Mouse (Mus musculus) CH12.LX (cell line): ENCODE data around the gene 4930523C07Rik. TPM values are rescaled to one million over a fixed set of nuclear protein-coding genes. Genes with fewer than 3 reads are reported as not detected.

Experiments used
- DNase-seq: peaks from one replicate; pipeline ENCODE4 v3.0.0-alpha.2; 2013; ENCODE audit errors: extremely low read depth
- H3K27ac ChIP-seq: 2 replicates; pipeline ENCODE4 v1.5.1; 2012; ENCODE audit warnings: low read depth, mild to moderate bottlenecking, control low read depth, moderate library complexity; ENCODE audit not compliant: insufficient read depth
- H3K27me3 ChIP-seq: replicated peaks from 2 replicates; pipeline ENCODE3; 2012; ENCODE audit warnings: inconsistent platforms
- H3K36me3 ChIP-seq, 2 experiments: replicated peaks in 1 of 2; 2 replicates each; pipeline versions ENCODE3 to v1.6.1; 2012; ENCODE audit warnings: inconsistent platforms in 1 of 2, low read length in 1 of 2, mild to moderate bottlenecking in 1 of 2, mixed read lengths in 1 of 2, moderate library complexity in 1 of 2; ENCODE audit not compliant: control insufficient read depth in 1 of 2, insufficient read depth in 1 of 2
- H3K4me1 ChIP-seq, 2 experiments: 2 replicates each; pipeline ENCODE4 v1.6.1; 2012; ENCODE audit warnings: inconsistent platforms in 1 of 2, moderate library complexity in 1 of 2; ENCODE audit not compliant: insufficient read depth in 2 of 2, control insufficient read depth in 1 of 2
- H3K4me2 ChIP-seq: 2 replicates; pipeline ENCODE4 v1.6.1; 2012; ENCODE audit warnings: low read depth, mild to moderate bottlenecking, control low read depth; ENCODE audit not compliant: poor library complexity, insufficient read depth, severe bottlenecking
- H3K4me3 ChIP-seq, 3 experiments: fragments of 150-350 bp in 1 of 3; sonication (generic) in 1 of 3; replicated peaks in 1 of 3; 2 replicates each; pipeline versions ENCODE3 to v1.5.1; 2011 to 2012; ENCODE audit warnings: low read depth in 2 of 3, low read length in 2 of 3, mild to moderate bottlenecking in 2 of 3, moderate library complexity in 2 of 3, control low read depth in 1 of 3, improper control_type of control experiment in 1 of 3, inconsistent platforms in 1 of 3, mixed read lengths in 1 of 3; ENCODE audit not compliant: poor library complexity in 1 of 3
- H3K79me2 ChIP-seq: replicated peaks from 2 replicates; pipeline ENCODE4 v1.6.1; 2012; ENCODE audit warnings: mild to moderate bottlenecking, moderate library complexity; ENCODE audit not compliant: control insufficient read depth, poor library complexity, insufficient read depth, severe bottlenecking; ENCODE audit errors: extremely low read depth
- H3K9ac ChIP-seq: 2 replicates; pipeline ENCODE4 v1.6.1; 2012; ENCODE audit warnings: low read depth, mild to moderate bottlenecking, control low read depth, moderate library complexity; ENCODE audit not compliant: insufficient read depth
- H3K9me3 ChIP-seq: replicated peaks from 2 replicates; pipeline ENCODE3; 2012; ENCODE audit warnings: low read length, inconsistent platforms, mixed read lengths
- BHLHE40 ChIP-seq: IDR thresholded peaks from 2 replicates; pipeline ENCODE4 v1.6.1; 2011; ENCODE audit warnings: mild to moderate bottlenecking, low read depth, low read length, improper control_type of control experiment
- CHD1 ChIP-seq: IDR thresholded peaks from 2 replicates; pipeline ENCODE4 v1.6.1; 2012; ENCODE audit warnings: low read depth, low read length, improper control_type of control experiment, inconsistent platforms
- CTCF ChIP-seq, 2 experiments: IDR thresholded peaks in 1 of 2; conservative IDR thresholded peaks in 1 of 2; 2 replicates each; pipeline ENCODE4 v1.5.1; 2011 to 2012; ENCODE audit warnings: low read depth in 2 of 2, low read length in 2 of 2, improper control_type of control experiment in 1 of 2, inconsistent platforms in 1 of 2, mild to moderate bottlenecking in 1 of 2, moderate library complexity in 1 of 2
- E2F4 ChIP-seq: IDR thresholded peaks from 2 replicates; pipeline ENCODE4 v1.6.1; 2011; ENCODE audit warnings: low read depth, low read length, improper control_type of control experiment; ENCODE audit not compliant: insufficient replicate concordance
- ETS1 ChIP-seq: conservative IDR thresholded peaks from 2 replicates; pipeline ENCODE4 v1.6.1; 2012; ENCODE audit warnings: low read depth, mild to moderate bottlenecking, inconsistent platforms, low read length, improper control_type of control experiment, moderate library complexity
- GABPA ChIP-seq: IDR thresholded peaks from 2 replicates; pipeline ENCODE4 v1.6.1; 2012; ENCODE audit warnings: low read depth, low read length, improper control_type of control experiment, inconsistent platforms; ENCODE audit not compliant: insufficient replicate concordance
- HCFC1 ChIP-seq: IDR thresholded peaks from 2 replicates; pipeline ENCODE4 v1.6.1; 2012; ENCODE audit warnings: low read depth, mild to moderate bottlenecking, inconsistent platforms, low read length, improper control_type of control experiment
- KAT2A ChIP-seq: IDR thresholded peaks from 2 replicates; pipeline ENCODE4 v1.6.1; 2012; ENCODE audit warnings: low read length, improper control_type of control experiment, inconsistent platforms; ENCODE audit not compliant: insufficient replicate concordance
- MAFK ChIP-seq: IDR thresholded peaks from 2 replicates; pipeline ENCODE4 v1.6.1; 2011; ENCODE audit warnings: low read length, improper control_type of control experiment; ENCODE audit not compliant: insufficient replicate concordance
- MAX ChIP-seq: IDR thresholded peaks from 2 replicates; pipeline ENCODE4 v1.6.1; 2011; ENCODE audit warnings: low read length, improper control_type of control experiment
- MEF2A ChIP-seq: IDR thresholded peaks from 2 replicates; pipeline ENCODE4 v1.6.1; 2014; ENCODE audit warnings: low read depth, mild to moderate bottlenecking, inconsistent platforms, low read length, improper control_type of control experiment, borderline replicate concordance
- MXI1 ChIP-seq: IDR thresholded peaks from 2 replicates; pipeline ENCODE4 v1.6.1; 2011; ENCODE audit warnings: mild to moderate bottlenecking, low read depth, low read length, improper control_type of control experiment
- NELFE ChIP-seq: IDR thresholded peaks from 2 replicates; pipeline ENCODE4 v1.6.1; 2011; ENCODE audit warnings: low read depth, low read length, improper control_type of control experiment
- NRF1 ChIP-seq: IDR thresholded peaks from 2 replicates; pipeline ENCODE4 v1.6.1; 2014; ENCODE audit warnings: low read depth, mild to moderate bottlenecking, inconsistent platforms, low read length, improper control_type of control experiment, moderate library complexity
- PAX5 ChIP-seq: IDR thresholded peaks from 2 replicates; pipeline ENCODE4 v1.6.1; 2012; ENCODE audit warnings: low read length, inconsistent platforms, mixed read lengths
- POLR2AphosphoS2 ChIP-seq: IDR thresholded peaks from 2 replicates; pipeline ENCODE4 v1.6.1; 2011; ENCODE audit warnings: low read depth, low read length, improper control_type of control experiment
- RAD21 ChIP-seq: IDR thresholded peaks from 2 replicates; pipeline ENCODE4 v1.6.1; 2011; ENCODE audit warnings: low read depth, mild to moderate bottlenecking, low read length, improper control_type of control experiment, moderate library complexity
- RCOR1 ChIP-seq: conservative IDR thresholded peaks from 2 replicates; pipeline ENCODE4 v1.6.1; 2012; ENCODE audit warnings: low read depth, mild to moderate bottlenecking, inconsistent platforms, low read length, improper control_type of control experiment
- SMC3 ChIP-seq: IDR thresholded peaks from 2 replicates; pipeline ENCODE4 v1.6.1; 2011; ENCODE audit warnings: low read depth, low read length, improper control_type of control experiment
- TCF12 ChIP-seq: IDR thresholded peaks from 2 replicates; pipeline ENCODE4 v1.6.1; 2014; ENCODE audit warnings: low read depth, mild to moderate bottlenecking, inconsistent platforms, low read length, improper control_type of control experiment
- ZC3H11A ChIP-seq: IDR thresholded peaks from 2 replicates; pipeline ENCODE4 v1.6.1; 2012; ENCODE audit warnings: low read depth, mild to moderate bottlenecking, inconsistent platforms, low read length, improper control_type of control experiment
- ZKSCAN1 ChIP-seq: IDR thresholded peaks from 2 replicates; pipeline ENCODE4 v1.6.1; 2012; ENCODE audit warnings: low read depth, inconsistent platforms, low read length, improper control_type of control experiment, borderline replicate concordance
- dilution Hi-C: fragments of 300-500 bp; cut with MboI; formaldehyde crosslinking; loops from 2 replicates; pipeline ENCODE4 v1.14.3; 2020; ENCODE audit warnings: low sequenced_read_pairs; ENCODE audit not compliant: extremely low pct_unique_long_range_greater_than_20kb, extremely low pct_ligation_motif_present
- in situ Hi-C: fragments of 300-500 bp; cut with MboI; formaldehyde crosslinking; loops from 3 replicates; pipeline ENCODE4 v1.14.3; 2019; ENCODE audit warnings: low sequenced_read_pairs, low pct_ligation_motif_present, low pct_unique_long_range_greater_than_20kb, mixed read lengths
- polyA plus RNA-seq: library from polyadenylated mRNA; unstranded; fragments of >175 nt; gene quantifications from 2 replicates; pipeline ENCODE4 v1.2.1, GENCODE M21; 2012; ENCODE audit warnings: low read depth; ENCODE audit not compliant: insufficient read length
- total RNA-seq, 2 experiments: library from RNA; depleted of rRNA; stranded (reverse); fragments of 300-350 nt in 1 of 2; fragments of >200 nt in 1 of 2; gene quantifications; 2 replicates each; pipeline ENCODE4 v1.2.3; 2012 to 2014

Gene 4930523C07Rik
- total and polyA plus RNA-seq, 3 experiments = 13.1 to 28.2 (median 18.0) TPM

- Histone ChIP-seq H3K27me3 (no peaks in the 10 kb centered on the region), H3K4me3 (no peak overlapping the region), H3K9me3 (peaks cover 3% of the 10 kb centered on the region), H3K27ac (no peak overlapping the region), H3K79me2 (no peaks in the 10 kb centered on the region), H3K4me1 (peaks cover 14 to 28% of the 10 kb centered on the region in 2 experiments), H3K4me2 (no peak overlapping the region), H3K36me3 (peaks cover 5 to 36% of the 10 kb centered on the region in 2 experiments), H3K9ac (no peak overlapping the region)
- dilution Hi-C loops = no loop called here
- in situ Hi-C loops = loop anchor here (10.0 to 25.0 kb wide), 2 partner anchors 147 to 674 kb away; no protein-coding TSS in a partner anchor
- no peak for DNase-seq
- TF ChIP-seq MXI1 = no peak
- no peak for TF ChIP-seq RCOR1
- TF ChIP-seq PAX5 = no peak
- no peak for TF ChIP-seq HCFC1
- TF ChIP-seq E2F4 = no peak
- no peak for TF ChIP-seq NELFE
- no peak for TF ChIP-seq NRF1
- no peak for TF ChIP-seq MAX
- no peak for TF ChIP-seq BHLHE40
- TF ChIP-seq GABPA = no peak
- no peak for TF ChIP-seq KAT2A
- no peak for TF ChIP-seq ZKSCAN1
- TF ChIP-seq MAFK = no peak
- no peak for TF ChIP-seq MEF2A
- no peak for TF ChIP-seq POLR2AphosphoS2
Observed at GRCm38 (mm10) chr1:160061321-160061720, 17.1 kb downstream of the 4930523C07Rik start.

GRCm38 (mm10) chr1:160061725-160062366 lies 17.7 kb downstream of the 4930523C07Rik start:
- Histone ChIP-seq H3K27ac (no peak overlapping the region), H3K27me3 (no peaks in the 10 kb centered on the region), H3K4me2 (no peak overlapping the region), H3K79me2 (no peaks in the 10 kb centered on the region), H3K36me3 (peaks cover 5 to 38% of the 10 kb centered on the region in 2 experiments)
- dilution Hi-C loops = no loop called here
- TF ChIP-seq TCF12 (0 out of 2 replicates have a peak, but pooled peaks have one; percentile 21), RAD21 (peak; percentile 77), SMC3 (peak; percentile 85), CTCF (conservative IDR thresholded peaks at IDR 0.05 in 1 of 2, IDR thresholded peaks at IDR 0.05 in 1 of 2; ENCODE audit: low read depth in 2 of 2, low read length in 2 of 2) (peak; percentile 73 to 77), ZC3H11A (peak; percentile 53; the same call in 1 of the 2 replicates), ZKSCAN1 (no peak), ETS1 (no peak), GABPA (no peak), CHD1 (no peak)
- TF ChIP-seq, all 38 proteins: peak for 5
- peak; percentile 46 for DNase-seq
- no peak overlapping the region for H3K4me3 ChIP-seq
- no peak overlapping the region for H3K9ac ChIP-seq
- peaks cover 13 to 23% of the 10 kb centered on the region in 2 experiments for H3K4me1 ChIP-seq
- peaks cover 8% of the 10 kb centered on the region for H3K9me3 ChIP-seq
- in situ Hi-C loops = loop anchor here (10.0 to 25.0 kb wide), 2 partner anchors 147 to 675 kb away; no protein-coding TSS in a partner anchor
